Mouse (Mus musculus) heart, embryonic 16.5 days (tissue): ENCODE measurements at regions not wholly inside any gene's neighbourhood (a gene's known extent, or its start where the extent isn't known, plus 50 kb on each side); places are given as distances from the start of the nearest gene placed in this dataset.

ENCODE experiments used
- ATAC-seq: fragments of 200-750 bp; cut with Nextera tagmentation; replicated peaks from 2 replicates; pipeline ENCODE4 v1.8.0; 2017; ENCODE audit warnings: moderate number of reproducible peaks; ENCODE audit not compliant: insufficient read depth, low FRiP score; ENCODE audit errors: extremely low read depth
- H3K27ac ChIP-seq: fragments of 300-500 bp; sonication (generic); 2 replicates; pipeline ENCODE4 v1.5.1; 2014; ENCODE audit warnings: mild to moderate bottlenecking, low read length, control low read depth, moderate library complexity
- H3K27me3 ChIP-seq: fragments of 300-500 bp; sonication (generic); 2 replicates; pipeline ENCODE4 v1.6.1; 2014; ENCODE audit warnings: low read length, mixed read lengths; ENCODE audit not compliant: control insufficient read depth, insufficient read depth
- H3K36me3 ChIP-seq: fragments of 300-500 bp; sonication (generic); 2 replicates; pipeline ENCODE4 v1.6.1; 2014; ENCODE audit not compliant: control insufficient read depth, insufficient read depth
- H3K4me1 ChIP-seq: fragments of 300-500 bp; sonication (generic); 2 replicates; pipeline ENCODE4 v1.6.1; 2014; ENCODE audit warnings: low read length, mixed read lengths; ENCODE audit not compliant: control insufficient read depth, insufficient read depth
- H3K4me2 ChIP-seq: fragments of 300-500 bp; sonication (generic); 2 replicates; pipeline ENCODE4 v1.6.1; 2014; ENCODE audit warnings: low read depth, mild to moderate bottlenecking, control low read depth, low read length
- H3K4me3 ChIP-seq: fragments of 300-500 bp; sonication (generic); 2 replicates; pipeline ENCODE4 v1.5.1; 2014; ENCODE audit warnings: mild to moderate bottlenecking, control low read depth, low read length
- H3K9ac ChIP-seq: fragments of 300-500 bp; sonication (generic); 2 replicates; pipeline ENCODE4 v1.6.1; 2014; ENCODE audit warnings: low read length, control low read depth
- H3K9me3 ChIP-seq: fragments of 300-500 bp; sonication (generic); replicated peaks from 2 replicates; pipeline ENCODE4 v1.6.1; 2016; ENCODE audit warnings: low read length; ENCODE audit not compliant: control insufficient read depth
- WGBS: fragments of 180-500 bp; shearing (Covaris S2); extraction: QIAGEN DNeasy Blood & Tissue Kit; methylation state at CpG from one replicate; pipeline ENCODE4 v1.1.7; 2014; 5-methylcytosine and 5-hydroxymethylcytosine counted together

DNA sequence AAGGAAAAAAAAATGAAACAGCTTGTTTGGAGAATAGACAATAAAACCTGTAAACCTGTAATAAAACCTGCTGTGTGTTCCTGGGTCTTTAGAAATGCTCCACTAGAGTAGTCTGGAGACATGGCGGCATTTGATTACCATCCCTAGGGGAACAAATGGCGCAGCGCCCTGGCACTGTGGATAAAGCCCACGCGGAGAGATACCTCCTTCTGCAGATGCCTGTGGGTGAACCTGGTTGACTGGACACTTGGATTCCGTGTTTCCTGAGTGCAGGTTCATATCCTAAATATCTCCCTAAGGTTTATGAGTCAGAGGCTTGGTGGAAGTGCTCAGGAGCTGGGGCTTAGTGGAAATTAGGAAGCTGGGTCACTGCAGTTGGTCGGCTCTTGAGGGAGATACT, 158.1 kb downstream of the Gm11011 start:
- 86% methylated on average over 7 of the region's 7 CpGs for WGBS
- Histone ChIP-seq H3K4me3 (no peak overlapping the region), H3K27me3 (no peaks in the 10 kb centered on the region), H3K27ac (no peak overlapping the region), H3K9me3 (no peaks in the 10 kb centered on the region), H3K36me3 (no peaks in the 10 kb centered on the region), H3K9ac (no peak overlapping the region), H3K4me1 (no peaks in the 10 kb centered on the region), H3K4me2 (no peak overlapping the region)
- no peak for ATAC-seq

DNA sequence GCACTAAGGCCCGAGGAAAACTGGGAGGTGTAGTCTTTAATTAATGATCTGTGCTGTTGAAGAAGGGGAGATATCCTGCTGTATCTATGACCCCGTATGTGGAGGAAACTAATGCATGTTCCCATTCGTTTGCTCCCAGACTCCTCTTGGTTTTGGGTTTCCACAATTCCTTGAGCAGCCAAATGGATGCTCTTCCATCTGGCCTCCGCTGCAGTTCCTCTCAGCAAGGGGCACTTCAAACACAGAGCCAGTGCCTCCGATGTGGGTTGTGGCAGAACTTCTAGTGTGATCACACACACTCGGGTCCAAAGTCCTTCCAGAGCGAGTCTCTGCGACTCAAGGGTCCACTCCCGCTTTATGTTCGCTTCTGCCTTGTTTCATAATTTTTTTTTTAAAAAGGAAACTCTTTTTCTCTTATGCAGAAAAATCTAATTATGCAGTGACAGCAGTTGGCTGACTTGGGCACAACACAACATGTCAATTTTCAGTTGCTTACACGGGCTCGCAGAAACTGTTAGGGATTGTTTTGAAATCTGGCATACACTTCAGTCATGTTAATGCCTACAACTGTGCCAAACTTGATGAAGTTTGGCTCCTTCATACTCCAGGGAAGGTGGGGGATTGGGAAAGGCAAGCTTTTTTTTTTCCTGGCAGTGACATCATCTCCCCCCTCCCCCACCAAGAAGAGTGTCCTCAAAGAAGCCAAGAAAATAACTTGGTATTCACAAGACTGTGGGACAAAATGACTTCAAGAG, 163.2 kb downstream of the Gm11011 start:
- H3K9ac ChIP-seq: no peak overlapping the region
- H3K27me3 ChIP-seq: no peaks in the 10 kb centered on the region
- 67% methylated on average over 12 of the region's 12 CpGs for WGBS
- no peaks in the 10 kb centered on the region for H3K9me3 ChIP-seq
- ATAC-seq: no peak
- H3K4me3 ChIP-seq: no peak overlapping the region
- H3K27ac ChIP-seq: no peak overlapping the region
- H3K4me2 ChIP-seq: no peak overlapping the region
- H3K4me1 ChIP-seq: no peaks in the 10 kb centered on the region
- no peaks in the 10 kb centered on the region for H3K36me3 ChIP-seq

DNA sequence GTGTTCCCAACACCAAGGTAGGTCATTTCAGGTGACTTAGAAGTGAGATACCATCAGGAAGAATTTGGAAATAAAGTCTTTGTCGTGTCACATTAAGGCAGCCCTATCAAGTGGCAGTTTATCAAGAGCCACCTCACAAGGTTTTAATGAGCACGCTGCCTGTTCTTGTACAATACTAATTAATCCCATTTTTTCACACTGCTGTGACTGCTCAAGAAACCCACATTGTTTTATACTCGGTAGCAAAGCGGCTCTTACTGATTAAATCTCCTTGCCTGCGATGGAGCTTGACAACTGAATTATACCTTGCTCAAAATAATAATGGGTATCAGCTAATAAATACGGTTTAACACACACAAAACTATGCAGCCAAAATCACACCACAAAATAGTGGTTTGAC, 175.2 kb downstream of the Gm11011 start:
- H3K4me3 ChIP-seq: no peak overlapping the region
- H3K27ac ChIP-seq: no peak overlapping the region
- H3K4me1 ChIP-seq: no peaks in the 10 kb centered on the region
- no peak overlapping the region for H3K9ac ChIP-seq
- no peaks in the 10 kb centered on the region for H3K27me3 ChIP-seq
- ATAC-seq: no peak
- no peak overlapping the region for H3K4me2 ChIP-seq
- WGBS: 74% methylated on average over 6 of the region's 6 CpGs
- H3K9me3 ChIP-seq: 0 out of 2 replicates have a peak, but pooled peaks cover 4% of the 10 kb centered on the region
- no peaks in the 10 kb centered on the region for H3K36me3 ChIP-seq

- Histone ChIP-seq H3K27ac (no peak overlapping the region), H3K4me3 (no peak overlapping the region), H3K4me2 (no peak overlapping the region), H3K36me3 (no peaks in the 10 kb centered on the region), H3K9ac (no peak overlapping the region), H3K27me3 (no peaks in the 10 kb centered on the region), H3K9me3 (peaks cover 10% of the 10 kb centered on the region), H3K4me1 (no peaks in the 10 kb centered on the region)
- ATAC-seq: no peak
- 48% methylated on average over 3 of the region's 3 CpGs for WGBS
Measured at GRCm38 (mm10) chr2:169410080-169410479, 177.5 kb downstream of the Gm11011 start.

- 37% methylated on average over 6 of the region's 6 CpGs for WGBS
- no peaks in the 10 kb centered on the region for H3K27me3 ChIP-seq
- H3K4me2 ChIP-seq: no peak overlapping the region
- no peak overlapping the region for H3K9ac ChIP-seq
- H3K36me3 ChIP-seq: no peaks in the 10 kb centered on the region
- H3K9me3 ChIP-seq: peaks cover 12% of the 10 kb centered on the region
- no peaks in the 10 kb centered on the region for H3K4me1 ChIP-seq
- H3K4me3 ChIP-seq: no peak overlapping the region
- ATAC-seq: no peak
- no peak overlapping the region for H3K27ac ChIP-seq
Measured at GRCm38 (mm10) chr2:169404908-169405690, 182.4 kb downstream of the Gm11011 start.

GRCm38 (mm10) chr2:169397758-169398157, 189.8 kb downstream of the Gm11011 start:
- WGBS: 82% methylated on average over 6 of the region's 6 CpGs

GRCm38 (mm10) chr2:169397013-169397412, 190.5 kb downstream of the Gm11011 start:
- H3K9ac ChIP-seq: no peak overlapping the region
- H3K4me3 ChIP-seq: no peak overlapping the region
- H3K27ac ChIP-seq: no peak overlapping the region
- WGBS: 69% methylated on average over 4 of the region's 4 CpGs
- H3K4me1 ChIP-seq: no peaks in the 10 kb centered on the region
- ATAC-seq: no peak
- no peaks in the 10 kb centered on the region for H3K27me3 ChIP-seq
- H3K9me3 ChIP-seq: no peaks in the 10 kb centered on the region
- no peak overlapping the region for H3K4me2 ChIP-seq
- no peaks in the 10 kb centered on the region for H3K36me3 ChIP-seq

More at GRCm38 (mm10) chr2:169397758-169398157, 189.8 kb downstream of the Gm11011 start:
- Histone ChIP-seq H3K9ac (no peak overlapping the region), H3K27me3 (no peaks in the 10 kb centered on the region), H3K4me2 (no peak overlapping the region), H3K4me1 (no peaks in the 10 kb centered on the region), H3K27ac (no peak overlapping the region), H3K4me3 (no peak overlapping the region), H3K36me3 (no peaks in the 10 kb centered on the region), H3K9me3 (peaks cover 3% of the 10 kb centered on the region)
- no peak for ATAC-seq

- Histone ChIP-seq H3K9ac (no peak overlapping the region), H3K4me2 (no peak overlapping the region), H3K27ac (no peak overlapping the region), H3K4me3 (no peak overlapping the region), H3K9me3 (no peaks in the 10 kb centered on the region), H3K27me3 (no peaks in the 10 kb centered on the region), H3K36me3 (no peaks in the 10 kb centered on the region), H3K4me1 (no peaks in the 10 kb centered on the region)
- ATAC-seq: no peak
- 68% methylated on average over 4 of the region's 4 CpGs for WGBS
Measured at GRCm38 (mm10) chr2:169396294-169396693, 191.3 kb downstream of the Gm11011 start.

DNA sequence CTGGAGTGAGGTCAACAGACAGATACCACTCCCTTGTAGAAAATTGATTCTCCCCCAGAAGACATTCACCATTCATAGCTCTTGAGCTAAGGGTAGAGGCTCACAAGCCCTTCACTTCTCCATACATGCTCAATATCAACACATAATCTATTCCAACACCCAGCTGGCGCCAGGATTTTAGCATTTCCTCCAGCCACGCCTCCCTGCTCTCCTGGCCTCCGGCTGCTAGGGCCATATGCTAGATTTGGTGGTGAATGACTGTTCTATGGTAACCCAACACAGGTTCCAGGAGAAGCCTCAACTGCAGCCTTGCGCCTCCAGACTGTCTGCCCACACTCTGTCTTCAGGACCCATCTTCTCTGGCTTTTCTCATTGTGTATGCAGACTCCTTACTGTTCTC, 197.9 kb downstream of the Gm11011 start:
- Histone ChIP-seq H3K9me3 (no peaks in the 10 kb centered on the region), H3K9ac (no peak overlapping the region), H3K27me3 (no peaks in the 10 kb centered on the region), H3K27ac (no peak overlapping the region), H3K4me2 (no peak overlapping the region), H3K4me3 (no peak overlapping the region), H3K36me3 (no peaks in the 10 kb centered on the region), H3K4me1 (no peaks in the 10 kb centered on the region)
- 79% methylated on average over 4 of the region's 4 CpGs for WGBS
- no peak for ATAC-seq
